Mouse (Mus musculus) ES-Bruce4 (cell line): Measurements from ENCODE around the gene Ier2.

Experiments used
- EP300 ChIP-seq: IDR thresholded peaks from 2 replicates; pipeline ENCODE4 v1.6.1; 2011; ENCODE audit warnings: low read depth, low read length; ENCODE audit not compliant: insufficient read depth
- POLR2A ChIP-seq: IDR thresholded peaks from one replicate; pipeline ENCODE4 v1.8.1; 2011; ENCODE audit warnings: low read length; ENCODE audit not compliant: insufficient read depth

DNA sequence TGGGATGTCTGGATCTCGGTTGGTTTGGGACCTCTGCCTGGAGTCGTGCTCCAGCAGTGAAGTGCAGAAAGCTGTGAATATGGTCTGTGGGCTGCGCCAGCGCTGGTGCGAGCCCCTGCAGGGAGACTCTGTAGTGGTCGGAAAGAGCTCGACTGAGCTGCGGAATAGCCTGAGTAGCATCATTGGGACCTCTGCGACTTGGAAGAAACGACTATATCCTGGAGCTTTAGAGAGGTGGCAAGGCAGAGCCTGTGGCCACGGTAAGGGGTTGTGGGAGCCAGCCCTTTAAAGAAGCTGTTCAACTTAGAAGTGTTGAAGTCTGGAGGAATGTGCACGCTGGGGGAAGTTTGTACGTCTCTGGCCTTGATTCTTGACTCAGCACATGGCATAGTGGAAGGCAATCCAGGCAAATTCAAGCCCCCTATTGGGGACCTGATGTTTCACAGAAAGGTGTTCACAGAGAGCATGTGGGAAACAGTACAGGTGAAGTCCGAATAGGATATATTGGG lies 2.8 kb upstream of the Ier2 start:
- TF ChIP-seq POLR2A (no peak), EP300 (no peak)
